Mouse (Mus musculus): ENCODE measurements at regions not wholly inside any gene's neighbourhood (a gene's known extent, or its start where the extent isn't known, plus 50 kb on each side); places are given as distances from the start of the nearest gene placed in this dataset.

DNA sequence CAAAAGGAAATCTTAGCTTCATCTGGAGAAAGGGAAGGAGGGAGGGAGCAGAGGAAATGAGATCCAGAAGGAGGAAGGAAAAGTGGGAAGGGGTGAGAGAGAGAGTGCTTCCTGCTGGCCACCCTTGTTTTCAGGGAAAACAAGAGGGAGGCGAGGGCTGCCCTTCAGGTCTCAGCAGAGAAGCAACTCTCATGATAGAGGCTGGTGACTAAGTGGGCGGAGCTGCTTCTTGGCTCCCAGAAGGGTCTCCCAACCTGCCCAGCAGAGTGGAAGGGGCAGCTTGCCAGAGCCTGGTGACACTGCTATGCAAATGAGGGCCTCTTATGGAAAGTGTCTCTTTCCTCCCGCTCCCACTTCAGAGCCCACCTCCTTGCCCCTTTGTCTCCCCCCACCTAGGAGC, 285.8 kb downstream of the Barhl2 start:
- DNase-seq = no peak

DNA sequence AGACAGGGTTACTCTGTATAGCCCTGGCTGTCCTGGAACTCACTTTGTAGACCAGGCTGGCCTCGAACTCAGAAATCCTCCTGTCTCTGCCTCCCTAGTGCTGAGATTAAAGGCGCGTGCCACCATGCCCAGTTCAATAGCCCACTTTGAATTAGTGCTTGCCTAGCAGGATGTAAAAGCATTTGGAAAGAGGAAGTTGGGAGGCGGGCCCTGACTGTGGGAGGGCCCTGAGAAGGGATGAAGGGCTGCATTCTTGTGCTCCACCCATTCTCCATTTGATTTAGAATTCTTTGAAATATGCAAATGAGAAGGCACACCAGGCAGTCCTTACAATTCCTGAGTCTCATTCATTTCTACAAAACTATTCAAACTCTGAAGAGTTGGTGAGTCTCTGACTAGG, 287.6 kb downstream of the Barhl2 start:
- no peak for DNase-seq

DNA sequence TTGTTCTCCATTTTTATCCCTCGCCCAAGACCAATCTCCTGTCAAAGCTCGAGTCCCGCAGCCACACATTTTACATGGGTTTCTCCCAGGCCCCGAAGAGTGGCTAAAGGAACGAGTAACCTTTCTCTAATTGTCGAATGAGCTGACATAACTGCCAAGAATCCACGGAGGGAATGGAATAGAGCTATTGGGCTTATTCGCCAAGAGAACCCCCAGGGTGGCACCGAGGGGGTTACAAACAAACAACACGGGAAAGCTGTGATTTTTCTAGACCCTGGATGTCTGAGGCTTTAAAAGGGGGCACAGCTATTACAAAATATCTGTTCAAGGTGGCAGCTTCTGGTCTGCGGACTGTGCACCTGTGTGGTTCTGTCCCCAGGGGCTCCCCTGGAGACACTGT, 290.4 kb downstream of the Barhl2 start:
- no peak for DNase-seq

DNA sequence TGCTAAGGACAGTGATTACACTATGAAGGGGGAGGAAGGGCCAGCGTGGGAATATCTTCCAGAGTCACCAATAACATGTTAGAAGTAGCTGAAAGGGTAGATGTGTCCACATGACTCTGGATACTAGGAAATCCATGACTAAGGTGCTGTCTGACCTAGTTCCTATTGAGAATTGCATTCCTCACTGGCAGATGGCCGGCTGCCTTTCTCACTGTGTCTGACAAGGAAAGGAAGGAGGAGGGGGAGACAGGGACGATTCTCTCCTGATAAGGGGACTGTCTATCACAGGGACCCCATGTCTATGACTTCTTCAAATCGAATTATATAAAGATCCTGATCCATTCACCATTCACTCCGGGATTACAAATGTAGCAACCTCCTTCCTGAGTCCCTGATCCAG, 289.9 kb downstream of the Zfp326 start:
- DNase-seq = no peak

DNA sequence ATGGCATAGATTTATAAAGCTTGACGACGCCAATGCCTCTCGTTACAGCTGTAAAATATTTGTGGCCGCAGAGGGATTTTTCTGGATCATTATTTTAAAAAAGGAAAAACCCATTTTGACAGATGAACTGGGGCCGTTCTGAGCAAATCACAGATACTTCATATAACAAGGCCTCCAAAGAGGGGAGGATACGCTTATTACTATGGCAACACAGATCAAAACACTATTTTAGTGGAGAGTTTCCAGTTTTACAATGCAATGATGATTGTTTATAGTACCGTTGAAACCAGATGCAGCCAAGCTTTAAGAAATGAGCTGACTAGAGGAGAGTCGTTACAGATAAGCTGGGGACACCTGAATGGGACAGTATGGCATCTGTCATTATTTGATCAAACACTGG, 287.8 kb downstream of the Zfp326 start:
- no peak for DNase-seq

DNA sequence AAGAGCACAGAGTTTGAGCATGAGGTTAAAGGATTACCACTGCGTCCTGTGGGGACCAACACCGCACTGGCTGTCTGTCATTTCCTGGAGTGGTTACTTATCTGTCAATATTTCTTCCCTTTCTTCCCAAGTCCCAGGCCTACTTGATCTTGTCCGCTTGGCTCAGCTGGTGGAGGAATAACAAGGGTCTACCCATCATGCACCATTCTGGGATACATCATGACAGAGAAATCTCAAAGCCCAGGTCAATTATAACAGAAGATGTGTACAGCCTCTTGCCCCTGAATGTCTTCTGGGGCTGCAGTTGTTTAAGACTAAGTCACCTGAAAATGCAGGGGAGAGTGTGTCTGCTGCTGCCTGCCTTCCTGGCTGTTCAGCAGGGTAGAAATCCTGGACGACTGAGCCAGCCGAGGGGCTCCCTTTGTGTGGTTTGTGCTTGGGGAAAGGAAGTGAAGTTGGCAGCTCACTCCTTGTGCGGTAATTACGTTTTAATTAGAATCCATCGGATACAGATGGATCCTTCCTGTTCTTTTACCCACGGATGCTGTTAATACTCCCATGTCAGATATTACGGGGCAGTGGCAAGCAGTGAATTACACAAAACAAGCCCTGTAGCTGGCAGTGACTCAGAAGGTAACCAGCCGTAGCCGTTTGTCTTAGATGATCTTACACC, 286.8 kb downstream of the Zfp326 start:
- DNase-seq = no peak

DNA sequence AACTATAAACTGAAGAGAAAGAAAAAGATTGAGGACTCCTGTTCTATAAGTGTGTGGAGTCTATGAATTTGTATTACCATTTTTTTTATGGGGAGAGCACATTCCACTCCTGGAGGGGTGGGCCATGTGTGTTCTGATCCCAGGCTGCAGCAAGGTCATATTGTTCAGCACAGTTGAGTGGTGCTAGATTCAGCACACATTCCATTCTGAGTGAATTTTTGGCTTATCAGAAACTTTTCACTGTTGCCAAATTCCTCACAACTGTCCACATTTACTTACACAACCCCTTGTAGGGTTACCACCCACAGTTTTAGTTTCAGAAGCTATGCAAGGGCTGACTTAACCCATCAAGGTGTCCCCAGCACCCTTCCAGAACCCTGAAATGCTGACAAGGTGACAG, 262.7 kb downstream of the Zfp326 start:
- no peak for DNase-seq

DNA sequence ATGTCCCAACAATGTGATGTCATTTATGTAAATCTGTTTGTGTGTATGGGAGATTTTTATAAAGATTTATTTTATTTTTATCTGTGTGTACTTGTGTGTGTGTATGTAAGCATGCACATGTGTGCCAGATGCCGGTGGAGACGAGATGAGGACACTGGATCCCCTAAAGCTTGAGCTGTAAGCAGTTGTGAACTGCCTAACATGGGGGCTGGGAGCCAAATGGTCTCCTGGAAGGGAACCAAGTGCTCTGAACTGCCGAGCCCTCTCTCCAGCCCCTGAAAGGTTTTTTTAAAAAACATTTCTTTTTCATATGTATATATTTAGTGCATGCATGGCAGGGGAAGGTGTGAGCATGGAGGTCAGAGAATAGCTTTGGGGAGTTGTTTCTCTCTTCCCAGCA, 246.6 kb downstream of the Zfp326 start:
- no peak for DNase-seq

DNA sequence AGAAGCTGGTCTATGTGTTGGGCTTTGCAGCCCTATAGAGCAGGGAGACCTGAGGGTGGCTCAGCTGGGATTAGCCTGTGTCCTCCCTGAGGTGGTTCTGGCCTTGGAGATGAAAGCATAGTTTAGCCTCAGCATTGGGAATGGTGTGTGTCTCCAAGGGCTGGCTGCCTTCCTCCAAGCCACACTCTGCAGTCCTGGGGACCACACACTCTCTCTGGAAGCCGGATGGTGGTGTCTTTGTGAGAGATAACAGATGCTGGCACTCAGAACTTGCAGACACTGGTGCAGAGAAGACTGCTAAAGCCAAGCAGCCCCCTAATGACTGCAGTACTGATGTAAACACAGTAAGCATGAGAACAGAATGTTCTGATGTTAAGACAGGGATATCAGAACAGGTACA, 243.2 kb downstream of the Zfp326 start:
- DNase-seq = no peak

DNA sequence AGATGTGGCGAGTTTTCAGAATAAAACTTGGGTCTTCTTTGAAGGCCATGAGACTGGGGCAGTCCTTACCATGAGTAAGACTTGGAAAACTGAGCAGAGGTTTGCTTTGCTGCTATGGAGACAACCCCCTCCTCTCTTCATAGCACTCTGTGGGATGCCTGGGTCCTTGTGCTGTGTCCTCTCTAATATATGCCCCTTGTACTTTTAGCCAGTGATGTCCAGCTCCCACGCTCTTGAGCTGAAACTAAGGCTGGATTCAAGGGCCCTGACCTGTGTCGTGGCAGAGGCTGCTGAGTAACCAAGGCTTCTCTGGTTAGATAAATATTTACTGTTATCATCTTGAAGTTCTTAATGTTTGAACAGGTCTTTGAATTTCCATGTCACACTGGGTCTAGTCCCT, 236.8 kb downstream of the Zfp326 start:
- DNase-seq = no peak

DNA sequence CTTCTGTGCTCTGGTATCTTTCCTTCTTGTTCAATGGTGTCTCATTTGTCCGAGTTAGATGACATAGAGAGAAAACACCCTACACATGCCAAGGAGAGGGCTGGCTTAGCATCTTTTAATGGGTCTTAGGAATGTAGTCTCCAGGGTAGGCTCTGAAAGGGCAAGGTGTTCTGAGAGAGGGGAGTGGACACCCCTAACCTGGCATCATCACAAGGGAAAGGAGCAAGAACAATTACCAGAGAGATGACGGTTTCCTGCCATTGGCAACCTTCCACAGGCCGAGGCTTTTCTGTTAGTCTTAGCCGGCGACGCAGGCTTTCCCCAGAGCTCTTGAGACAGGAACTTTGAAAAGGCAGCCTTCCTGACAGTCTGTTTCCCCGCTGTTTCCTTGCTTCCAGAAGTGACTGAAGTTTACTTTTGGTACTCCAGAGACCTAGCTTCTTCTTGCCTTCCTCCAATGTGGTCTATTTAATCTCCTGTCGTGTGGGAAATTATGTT, 232.2 kb downstream of the Zfp326 start:
- no peak for DNase-seq

DNA sequence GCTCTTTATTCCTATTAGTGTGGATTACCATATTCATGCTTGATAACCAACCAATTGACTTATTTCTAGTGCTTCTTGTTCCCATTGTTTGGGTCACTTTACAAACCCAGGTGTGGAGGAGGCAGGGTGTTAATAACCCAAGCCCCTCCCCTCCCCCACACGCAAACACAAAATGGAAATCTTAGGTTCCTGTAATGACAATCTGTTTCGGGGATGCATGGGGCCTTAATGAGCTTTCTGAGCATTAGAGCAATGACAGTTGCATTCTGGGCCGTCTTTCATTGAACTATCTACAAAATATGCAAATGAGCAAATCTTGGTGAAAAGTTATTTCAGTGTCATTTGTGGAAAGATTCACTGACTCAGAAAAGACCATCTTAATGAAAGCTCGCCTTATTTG, 225.9 kb downstream of the Zfp326 start:
- no peak for DNase-seq

DNA sequence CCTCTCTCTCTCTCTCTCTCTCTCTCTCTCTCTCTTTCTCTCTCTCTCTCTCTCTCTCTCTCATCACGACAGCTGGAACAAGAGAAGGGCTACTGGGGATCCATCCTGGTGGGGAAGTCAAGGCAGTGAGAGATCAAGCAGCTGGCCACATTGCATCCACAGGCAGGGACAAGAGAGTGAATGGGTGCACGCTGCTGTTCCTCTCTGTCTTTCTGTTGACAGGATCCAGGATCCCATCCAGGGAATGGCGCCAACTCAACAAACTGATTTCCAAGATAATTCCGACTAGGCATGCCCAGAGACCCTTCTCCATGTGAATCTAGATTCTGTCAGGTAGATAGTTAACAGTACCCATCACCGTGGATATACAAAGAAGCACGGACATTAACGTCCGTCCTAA, 222.5 kb downstream of the Zfp326 start:
- peak; percentile 11 for DNase-seq

DNA sequence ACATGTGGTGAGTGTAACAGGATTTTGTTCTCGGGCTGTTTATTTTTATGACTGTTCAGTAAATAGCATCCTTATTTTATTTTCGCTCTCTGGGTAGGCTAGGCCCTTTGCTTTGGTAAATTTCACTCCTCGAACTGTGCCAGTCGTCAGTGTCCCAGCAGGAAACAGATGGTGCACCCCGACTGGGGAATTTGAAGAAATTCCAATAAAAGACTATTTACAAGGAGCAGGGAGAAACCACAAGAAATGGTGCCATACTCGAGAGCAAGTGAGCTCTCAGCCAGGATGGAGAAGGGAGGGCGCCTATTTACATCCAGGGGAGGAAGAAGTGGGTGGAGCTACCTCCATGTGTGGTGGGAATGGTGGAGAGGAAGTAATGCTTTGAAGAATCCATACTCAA, 213.0 kb downstream of the Zfp326 start:
- no peak for DNase-seq

DNA sequence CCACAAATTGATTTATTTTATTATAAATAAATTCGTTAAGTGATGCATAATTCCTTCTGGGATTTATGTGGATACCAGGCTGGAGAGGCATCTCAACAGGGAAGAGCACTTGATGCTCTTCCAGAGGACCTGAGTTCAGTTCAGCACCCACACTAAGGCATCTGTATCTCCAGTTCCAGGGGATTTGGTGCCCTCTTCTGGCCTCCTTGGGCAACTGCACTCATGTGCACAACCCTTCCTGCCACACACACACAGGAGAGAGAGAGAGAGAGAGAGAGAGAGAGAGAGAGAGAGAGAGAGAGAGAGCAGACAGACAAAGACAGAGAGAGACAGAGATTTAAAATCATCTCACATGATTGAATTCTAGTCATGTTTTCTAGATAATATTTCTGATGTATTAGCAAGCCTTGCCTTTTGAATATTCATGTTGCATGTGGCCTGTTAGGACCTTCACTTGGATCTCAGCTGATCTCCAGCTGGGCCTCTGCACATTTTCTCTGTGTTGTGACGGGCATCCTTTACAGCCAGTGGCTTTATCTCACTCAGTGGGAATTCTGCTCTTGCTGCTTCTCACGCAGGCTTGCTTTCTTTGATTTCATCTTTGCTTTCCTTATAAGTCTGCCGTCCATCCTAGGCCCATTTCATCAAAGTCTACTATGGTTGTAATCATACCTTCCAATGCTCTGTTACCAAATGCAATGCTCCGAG, 212.3 kb downstream of the Zfp326 start:
- DNase-seq = no peak

DNA sequence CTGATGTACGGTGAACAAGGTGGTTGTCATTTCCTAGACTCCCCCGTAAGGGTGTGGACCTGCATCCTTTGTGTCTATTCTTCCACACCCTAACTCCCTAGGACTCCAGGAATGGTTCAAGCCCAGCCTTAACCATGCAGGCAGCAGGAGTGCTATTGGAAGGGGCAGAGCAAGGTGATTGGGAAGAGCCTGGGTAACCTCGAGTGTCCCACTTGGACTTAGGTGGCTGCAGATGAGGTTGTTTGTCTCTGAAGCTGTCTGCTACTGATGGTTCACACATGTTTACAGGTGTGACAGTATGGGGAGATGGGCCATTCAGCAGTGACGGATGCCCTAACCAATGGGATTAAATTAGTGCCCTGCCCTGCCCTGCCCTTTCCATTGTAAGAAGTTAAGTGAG, 207.4 kb downstream of the Zfp326 start:
- DNase-seq = no peak

DNA sequence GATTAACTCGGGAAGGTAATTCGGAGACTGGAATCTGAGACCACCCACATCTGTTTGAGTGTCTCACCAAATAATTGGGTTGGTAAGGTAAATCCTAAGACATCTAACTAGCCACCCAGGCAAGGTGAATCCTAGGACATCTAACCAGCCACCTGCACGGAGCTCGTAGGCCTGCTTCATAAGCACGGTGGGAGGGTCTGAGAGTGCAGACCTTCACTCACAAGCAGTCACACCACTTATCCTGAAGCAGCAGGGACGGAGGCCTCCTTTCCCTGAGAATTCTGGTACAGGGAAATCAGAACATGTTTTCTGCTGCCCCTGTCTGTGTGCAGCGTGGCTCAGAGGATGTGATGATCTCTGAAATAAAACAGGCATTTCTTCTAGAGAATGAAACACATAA, 206.5 kb downstream of the Zfp326 start:
- DNase-seq = no peak

DNA sequence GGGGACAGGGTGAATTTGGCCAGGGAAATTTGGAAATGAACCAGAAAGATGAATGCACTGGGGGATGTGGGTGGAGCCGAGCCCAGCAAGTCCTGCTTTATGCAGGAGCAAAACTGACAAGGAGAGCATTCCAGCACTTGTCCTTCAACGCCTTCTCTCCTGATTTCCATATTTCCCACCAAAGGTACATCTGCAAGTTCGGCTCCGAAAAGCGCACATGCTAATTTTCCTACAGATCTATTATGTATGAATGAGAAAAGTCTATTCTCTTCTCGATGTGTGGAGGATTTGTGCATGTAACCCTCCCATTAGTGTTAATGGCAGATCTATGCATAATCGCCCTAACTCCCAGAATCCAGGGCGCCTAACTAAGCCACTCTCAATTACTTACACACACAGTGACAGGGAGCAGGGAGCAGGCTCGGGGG, 190.8 kb downstream of the Zfp326 start:
- DNase-seq = no peak

DNA sequence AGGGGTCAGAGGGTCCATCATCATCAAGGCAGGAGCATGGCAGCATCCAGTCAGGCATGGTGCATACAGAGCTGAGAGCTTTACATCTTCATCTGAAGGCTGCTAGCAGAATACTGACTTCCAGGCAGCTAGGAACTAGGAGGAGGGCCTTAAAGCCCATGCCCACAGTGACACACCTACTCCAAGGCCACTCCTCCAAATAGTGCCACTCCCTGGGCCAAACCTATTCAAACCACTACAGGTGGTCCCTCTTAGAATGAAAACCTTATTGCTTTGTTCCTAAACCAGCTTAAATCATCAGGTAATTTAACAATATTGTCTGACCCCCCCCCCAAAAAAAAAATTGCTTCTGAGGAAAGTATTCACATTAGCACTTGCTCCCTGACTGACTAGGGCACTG, 190.3 kb downstream of the Zfp326 start:
- DNase-seq = no peak

DNA sequence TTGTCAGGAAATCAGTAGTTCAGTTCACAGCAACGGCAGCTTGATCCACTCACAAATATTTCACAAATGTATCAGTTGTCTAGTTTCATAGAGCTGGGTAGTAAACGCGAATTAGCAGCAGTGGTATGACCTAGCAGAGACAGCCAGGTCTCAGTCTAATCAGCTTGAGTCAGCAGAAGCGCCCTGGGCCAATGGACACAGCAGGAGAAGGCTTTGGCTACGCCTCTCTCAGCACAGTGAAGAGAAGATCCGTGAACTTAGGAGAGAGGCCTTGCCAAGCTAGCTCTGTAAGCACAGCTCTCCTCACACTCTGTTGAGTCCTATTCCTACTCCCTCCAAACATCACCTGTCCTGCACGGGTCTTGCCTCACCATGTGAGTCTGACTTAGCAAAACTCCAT, 188.0 kb downstream of the Zfp326 start:
- no peak for DNase-seq

DNA sequence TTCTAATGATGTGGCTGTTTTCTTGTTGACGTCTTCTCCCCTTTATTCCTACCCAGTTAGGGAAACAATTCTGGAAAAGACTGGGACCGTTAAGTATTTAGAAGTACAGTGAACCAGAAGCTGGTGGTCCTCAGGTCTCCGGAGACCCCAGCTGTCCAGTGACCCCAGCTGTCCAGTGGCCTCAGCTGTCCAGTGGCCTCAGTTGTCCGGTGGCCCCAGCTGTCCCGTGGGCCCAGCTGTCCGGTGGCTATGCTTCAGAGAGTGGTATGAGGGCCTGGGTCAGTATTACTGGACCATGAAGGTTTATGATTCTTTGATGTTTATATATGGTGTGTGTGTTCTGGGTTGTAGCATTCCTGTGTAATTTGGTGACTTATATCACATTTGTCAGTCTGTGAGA, 186.6 kb downstream of the Zfp326 start:
- no peak for DNase-seq

DNA sequence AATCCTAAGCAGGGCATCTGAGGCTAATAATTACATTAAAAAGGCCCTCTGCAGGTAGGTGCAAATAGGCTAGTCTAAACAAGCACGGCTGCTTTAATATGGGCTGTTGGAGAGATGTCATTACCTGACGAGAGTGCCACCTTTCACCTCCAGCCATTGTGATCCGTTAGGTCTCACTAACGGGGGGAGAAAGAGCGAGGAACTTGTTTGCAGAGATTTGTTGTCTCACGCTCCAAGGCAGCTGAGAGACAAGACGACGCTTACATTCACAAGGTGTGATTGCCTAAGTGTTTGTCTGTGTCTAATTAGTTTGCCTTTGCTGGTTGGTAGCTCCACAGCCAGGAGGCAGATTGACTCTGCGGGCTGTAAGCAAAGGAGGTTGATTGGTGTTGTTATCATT, 180.3 kb downstream of the Zfp326 start:
- DNase-seq = no peak

DNA sequence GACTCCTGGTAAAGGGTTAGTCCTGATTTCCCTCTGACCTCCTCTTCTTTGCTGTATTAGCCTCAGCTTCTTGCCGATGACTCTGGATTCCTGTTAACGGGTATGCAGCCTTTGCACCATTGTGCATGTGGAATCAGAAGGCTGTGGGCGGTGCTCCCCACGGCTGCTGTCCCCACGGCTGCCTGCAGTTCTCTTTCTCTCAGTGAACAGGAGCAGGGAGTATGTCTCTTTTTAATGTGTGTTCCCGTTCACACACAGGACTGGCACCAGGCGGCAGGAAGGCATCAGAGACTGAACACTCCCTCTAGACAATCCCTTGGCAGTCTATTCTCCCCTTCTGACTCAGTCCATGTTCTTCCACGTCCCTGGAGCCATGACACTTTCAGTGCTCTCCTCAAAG, 178.9 kb downstream of the Zfp326 start:
- DNase-seq = no peak

DNA sequence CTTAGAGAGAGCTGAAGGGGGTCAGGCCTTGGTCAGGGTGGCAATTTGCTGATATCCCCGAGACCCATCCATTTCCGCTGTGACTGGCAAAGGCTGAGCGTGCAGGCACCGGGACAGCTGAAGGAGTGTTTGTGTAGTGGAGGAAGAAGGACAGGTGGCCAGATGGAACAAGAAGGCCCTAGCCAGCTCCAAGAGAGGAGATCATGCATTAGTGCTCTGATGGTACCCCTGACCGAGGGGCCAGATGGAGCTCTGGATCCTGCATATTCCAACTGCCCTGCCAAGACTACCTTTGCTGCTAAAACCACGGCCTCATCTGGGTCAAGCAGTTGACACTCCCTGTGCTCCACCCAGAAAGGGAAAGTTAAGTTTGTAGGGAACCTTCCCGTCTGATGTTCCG, 174.7 kb downstream of the Zfp326 start:
- DNase-seq = no peak

Data from right cerebral cortex, postnatal 14 days (tissue).